Comparison of ENCODE assay signal across 36 mouse cellular contexts in genomic region chr10:39142216-39142615, GRCm38 (mm10). TPM values are rescaled to one million over a fixed set of nuclear protein-coding genes. Genes with fewer than 3 reads are reported as not detected.
"Had no signal": no experiment of that assay in that cellular context is flagged by ENCODE, and none has a peak within 500 bp of the region (broad histone marks: within the 10 kb centered on the region; RNA-seq: fewer than 3 reads in every experiment).

No protein-coding gene starts in this region.

- H3K27me3 ChIP-seq: heart, embryonic 12.5 days; heart, embryonic 13.5 days; heart, embryonic 15.5 days; hindbrain, embryonic 15.5 days; intestine, embryonic 15.5 days; kidney, embryonic 15.5 days had no signal

- H3K4me1 ChIP-seq: heart, embryonic 10.5 days; heart, embryonic 12.5 days; heart, embryonic 13.5 days; heart, embryonic 15.5 days; hindbrain, embryonic 15.5 days; intestine, embryonic 15.5 days; kidney, embryonic 15.5 days had no signal

- ATAC-seq: hindbrain, embryonic 16.5 days; hindbrain, postnatal 0 days; inflammation-experienced regulatory T-cells, adult 6 months; intestine, embryonic 15.5 days; intestine, embryonic 16.5 days; intestine, postnatal 0 days had no signal

- H3K9ac ChIP-seq: heart, embryonic 12.5 days; heart, embryonic 13.5 days; heart, embryonic 15.5 days; hindbrain, embryonic 14.5 days; hindbrain, embryonic 15.5 days; intestine, embryonic 15.5 days; kidney, embryonic 15.5 days had no signal

- DNase-seq: heart, adult 2 months; heart, postnatal 10 days; heart, postnatal 14 days; heart, postnatal 36 days; heart, postnatal 4 days; kidney, adult 11 months; kidney, adult 18-20 months; kidney, adult 2 months; kidney, adult 8-10 months; kidney, adult 9 months; kidney, postnatal 10 days; kidney, postnatal 14 days; kidney, postnatal 25 days; kidney, postnatal 36 days; kidney, postnatal 4 days; layer of hippocampus, adult 9-11 months; layer of hippocampus, postnatal 36 days had no signal

- H3K4me2 ChIP-seq: heart, embryonic 11.5 days; heart, embryonic 12.5 days; heart, embryonic 13.5 days; heart, embryonic 15.5 days; hindbrain, embryonic 14.5 days; hindbrain, embryonic 15.5 days; intestine, embryonic 15.5 days; kidney, embryonic 15.5 days had no signal

- H3K27ac ChIP-seq: heart, adult 2 months; heart, embryonic 10.5 days; heart, embryonic 13.5 days; heart, embryonic 15.5 days; hindbrain, embryonic 14.5 days; hindbrain, embryonic 15.5 days; hindbrain, postnatal 0 days; intestine, embryonic 15.5 days; kidney, embryonic 15.5 days; kidney, postnatal 0 days; layer of hippocampus, adult 2 months; left cerebral cortex, adult 2 months had no signal

- H3K9me3 ChIP-seq: heart, embryonic 10.5 days; heart, embryonic 12.5 days; heart, embryonic 13.5 days; heart, embryonic 15.5 days; hindbrain, embryonic 15.5 days; intestine, embryonic 15.5 days; kidney, embryonic 15.5 days had no signal

- H3K4me3 ChIP-seq: heart, adult 2 months; heart, embryonic 10.5 days; heart, embryonic 12.5 days; heart, embryonic 13.5 days; heart, embryonic 15.5 days; hindbrain, embryonic 15.5 days; intestine, embryonic 15.5 days; kidney, embryonic 15.5 days; layer of hippocampus, adult 2 months; left cerebral cortex, adult 2 months had no signal

RNA-seq across cellular contexts. Expression of gene Ccn6, which starts 21.4 kb away (rescaled TPM):
- polyA plus RNA-seq: heart, adult 2 months; heart, embryonic 12.5 days; heart, embryonic 13.5 days; heart, postnatal 0 days; intestine, postnatal 0 days; large intestine, adult 2 months had no signal
